Mouse (Mus musculus): ENCODE measurements around the gene Rnps1.

- TF ChIP-seq ZC3H11A (IDR thresholded peaks at IDR 0.05; ENCODE audit: borderline replicate concordance, low read depth, low read length), result no peak
- TF ChIP-seq MAFK (IDR thresholded peaks at IDR 0.05; ENCODE audit: insufficient read depth, low read depth, low read length), result no peak
- TF ChIP-seq CHD2 (IDR thresholded peaks at IDR 0.05; ENCODE audit: low read depth, low read length), result 0 out of 2 replicates have a peak, but pooled peaks have one; percentile 60
- no peak for TF ChIP-seq HCFC1 (IDR thresholded peaks at IDR 0.05; ENCODE audit: borderline replicate concordance, insufficient read depth, low read length)
Measured at GRCm38 (mm10) chr17:24453372-24453771, 39.0 kb downstream of the Rnps1 start.
